18 mouse cellular contexts compared by ENCODE assay signal in genomic region chr6:99350566-99350965, GRCm38 (mm10).
DNase-seq lines count a peak whose midpoint lies in the region; ATAC-seq lines count a peak whose summit lies in the region.
"Had no signal": no experiment of that assay in that cellular context is flagged by ENCODE, and none has a peak within 500 bp of the region (broad histone marks: within the 10 kb centered on the region; RNA-seq: fewer than 3 reads in every experiment).

No protein-coding gene starts in this region.

- peak overlapping the region; percentile 31 for H3K4me2 ChIP-seq in heart, embryonic 14.5 days (ENCODE audit: low read length)
- H3K4me2 ChIP-seq: forebrain, embryonic 13.5 days; limb, embryonic 12.5 days; lung, embryonic 15.5 days; stomach, embryonic 15.5 days had no signal

- H3K9ac ChIP-seq in heart, embryonic 14.5 days (ENCODE audit: low read length) = no peak overlapping the region
- H3K9ac ChIP-seq: forebrain, embryonic 13.5 days; limb, embryonic 12.5 days; lung, embryonic 15.5 days; stomach, embryonic 15.5 days had no signal

- DNase-seq in heart, postnatal 36 days = no peak
- DNase-seq in left cerebral cortex, adult 8-10 months (ENCODE audit: low spot score in 2 of 2) = no peak
- no peak for DNase-seq in thymus, postnatal 10 days (ENCODE audit: low spot score in 2 of 2)
- DNase-seq: adrenal gland, adult 2 months; cerebellum, postnatal 14 days; gastrocnemius, postnatal 36 days; midbrain, embryonic 14.5 days; thymus, adult 2 months had no signal

- WGBS in heart, embryonic 14.5 days = 9% methylated on average over 3 of the region's 3 CpGs

- ATAC-seq in heart, embryonic 14.5 days (ENCODE audit: insufficient number of reproducible peaks, insufficient read depth, low FRiP score, low read depth) = no peak
- peak; percentile 85 for ATAC-seq in CD4-positive, CD25-positive, alpha-beta regulatory T cell, adult 4 months
- peak; percentile 80 for ATAC-seq in inflammation-experienced regulatory T-cells, adult 6 months
- peak; percentile 63 for ATAC-seq in megakaryocyte-erythroid progenitor cell, adult 5-6 weeks (replicated peaks; ENCODE audit: low FRiP score, low TSS enrichment, poor library complexity, severe bottlenecking)
- ATAC-seq: forebrain, embryonic 13.5 days had no signal

- H3K9me3 ChIP-seq in heart, embryonic 14.5 days (ENCODE audit: control insufficient read depth, low read length) = no peaks in the 10 kb centered on the region
- H3K9me3 ChIP-seq: forebrain, embryonic 13.5 days; limb, embryonic 12.5 days; lung, embryonic 15.5 days; stomach, embryonic 15.5 days had no signal

- no peak overlapping the region for H3K4me3 ChIP-seq in heart, embryonic 14.5 days (ENCODE audit: control insufficient read depth in 1 of 2, insufficient read depth in 1 of 2, low read depth in 1 of 2, low read length in 2 of 2)
- H3K4me3 ChIP-seq: forebrain, embryonic 13.5 days; layer of hippocampus, adult 2 months; limb, embryonic 12.5 days; lung, embryonic 15.5 days; myocyte; stomach, embryonic 15.5 days had no signal

- H3K36me3 ChIP-seq in heart, embryonic 14.5 days (ENCODE audit: control insufficient read depth, insufficient read depth, low read length) = no peaks in the 10 kb centered on the region
- H3K36me3 ChIP-seq: limb, embryonic 12.5 days; lung, embryonic 15.5 days; stomach, embryonic 15.5 days had no signal

- no peaks in the 10 kb centered on the region for H3K27me3 ChIP-seq in heart, embryonic 14.5 days (ENCODE audit: control insufficient read depth, insufficient read depth, low read length)
- H3K27me3 ChIP-seq: forebrain, embryonic 13.5 days; lung, embryonic 15.5 days; stomach, embryonic 15.5 days had no signal

- intact Hi-C loops in heart, postnatal 36 days (cut with DNase I) = no loop called here

- H3K4me1 ChIP-seq in heart, embryonic 14.5 days (ENCODE audit: control insufficient read depth in 2 of 2, insufficient read depth in 2 of 2, low read length in 2 of 2) = peaks cover 12 to 23% of the 10 kb centered on the region in 2 experiments
- H3K4me1 ChIP-seq: stomach, embryonic 15.5 days had no signal

- H3K27ac ChIP-seq in heart, embryonic 14.5 days (replicated peaks in 1 of 2; ENCODE audit: control insufficient read depth in 1 of 2, insufficient read depth in 1 of 2, low read depth in 2 of 2, low read length in 2 of 2) = peak overlapping the region; percentile 57 to 65
- H3K27ac ChIP-seq: forebrain, embryonic 13.5 days; layer of hippocampus, adult 2 months; limb, embryonic 12.5 days; lung, embryonic 15.5 days; stomach, embryonic 15.5 days had no signal
